Mouse (Mus musculus): ENCODE data around the gene Serac1. TPM values are rescaled to one million over a fixed set of nuclear protein-coding genes. Genes with fewer than 3 reads are reported as not detected.

Serac1 gene
- polyA plus RNA-seq, 1 experiment, result 25.2 TPM

DNA sequence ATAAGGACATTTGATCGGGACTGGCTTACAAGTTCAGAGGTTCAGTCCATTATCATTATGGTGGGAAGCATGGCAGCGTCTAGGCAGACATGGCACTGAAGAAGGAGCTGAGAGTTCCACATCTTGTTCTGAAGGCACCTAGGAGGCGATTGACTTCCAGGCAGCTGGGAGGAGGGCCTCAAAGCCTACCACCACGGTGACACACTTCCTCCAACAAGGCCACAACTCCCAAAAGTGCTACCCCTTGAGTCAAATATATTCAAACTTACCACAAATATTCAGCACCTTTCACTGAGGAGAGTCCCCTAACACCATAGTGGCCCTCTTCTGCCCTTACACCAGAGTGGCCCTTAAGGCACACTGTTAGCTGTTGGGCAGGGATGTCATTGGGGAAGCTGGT, 64.6 kb downstream of the Serac1 start:
- TF ChIP-seq POLR2A (IDR thresholded peaks at IDR 0.05; ENCODE audit: extremely low read depth, insufficient read depth, low read length), result no peak
- TF ChIP-seq CTCF (IDR thresholded peaks at IDR 0.05; ENCODE audit: extremely low read depth, insufficient read depth, low read length), result no peak
- no peak overlapping the region for H3K27ac ChIP-seq (ENCODE audit: insufficient read depth, low read length)
- H3K4me3 ChIP-seq (ENCODE audit: insufficient read depth, low read length), result no peak overlapping the region
- H3K4me1 ChIP-seq (ENCODE audit: control insufficient read depth, insufficient read depth, low read length), result peaks cover 6% of the 10 kb centered on the region

GRCm38 (mm10) chr17:6013079-6013478, 66.5 kb downstream of the Serac1 start:
- TF ChIP-seq CTCF (IDR thresholded peaks at IDR 0.05; ENCODE audit: extremely low read depth, insufficient read depth, low read length), result no peak
- TF ChIP-seq POLR2A (IDR thresholded peaks at IDR 0.05; ENCODE audit: extremely low read depth, insufficient read depth, low read length), result no peak
- Histone ChIP-seq H3K4me3 (ENCODE audit: insufficient read depth, low read length) (no peak overlapping the region), H3K4me1 (ENCODE audit: control insufficient read depth, insufficient read depth, low read length) (peaks cover 6% of the 10 kb centered on the region), H3K27ac (ENCODE audit: insufficient read depth, low read length) (no peak overlapping the region)

GRCm38 (mm10) chr17:6009606-6010005, 69.9 kb downstream of the Serac1 start:
- no peak overlapping the region for H3K27ac ChIP-seq (ENCODE audit: insufficient read depth, low read length)
- H3K4me1 ChIP-seq (ENCODE audit: control insufficient read depth, insufficient read depth, low read length), result peaks cover 17% of the 10 kb centered on the region
- TF ChIP-seq POLR2A (IDR thresholded peaks at IDR 0.05; ENCODE audit: extremely low read depth, insufficient read depth, low read length) (no peak), CTCF (IDR thresholded peaks at IDR 0.05; ENCODE audit: extremely low read depth, insufficient read depth, low read length) (no peak)
- no peak overlapping the region for H3K4me3 ChIP-seq (ENCODE audit: insufficient read depth, low read length)

DNA sequence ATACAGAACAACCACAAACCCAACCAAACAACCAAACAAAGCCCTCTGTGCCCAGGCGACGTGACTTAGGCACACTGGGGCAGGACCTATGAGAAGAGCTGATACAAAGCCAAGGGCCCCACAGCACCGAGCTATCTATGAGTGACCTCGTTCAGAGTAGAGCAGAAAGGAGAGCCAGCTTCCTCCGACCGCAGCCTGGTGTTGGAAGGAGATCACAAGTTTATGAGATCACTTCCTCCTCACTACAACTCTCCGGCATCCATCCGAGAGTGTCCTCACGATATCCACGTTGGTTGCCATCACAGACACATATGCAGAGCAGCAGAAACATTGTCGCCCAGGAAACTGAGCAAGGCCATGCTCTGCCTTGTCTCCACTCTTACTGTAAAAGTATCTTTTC, 71.0 kb downstream of the Serac1 start:
- Histone ChIP-seq H3K4me1 (ENCODE audit: control insufficient read depth, insufficient read depth, low read length) (peaks cover 11% of the 10 kb centered on the region), H3K27ac (ENCODE audit: insufficient read depth, low read length) (no peak overlapping the region), H3K4me3 (ENCODE audit: insufficient read depth, low read length) (no peak overlapping the region)
- TF ChIP-seq POLR2A (IDR thresholded peaks at IDR 0.05; ENCODE audit: extremely low read depth, insufficient read depth, low read length), result no peak

DNA sequence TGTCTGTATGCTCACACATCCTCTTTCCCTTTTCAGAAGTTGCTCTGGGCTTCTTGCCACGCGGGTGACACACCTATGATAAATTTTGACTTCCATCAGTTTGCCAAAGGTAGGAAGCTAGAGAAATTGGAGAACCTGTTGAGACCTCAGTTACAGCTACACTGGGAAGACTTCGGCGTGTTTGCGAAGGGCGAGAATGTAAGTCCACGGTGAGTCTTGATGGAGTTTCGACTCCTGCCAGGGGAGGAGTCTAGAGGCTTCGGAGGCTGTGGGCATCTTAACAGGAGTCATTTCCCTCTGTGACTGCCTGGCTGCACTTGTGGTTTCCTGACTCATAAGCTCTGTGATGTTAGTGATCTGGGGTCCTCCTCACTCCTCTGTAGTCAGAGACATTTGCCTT, 71.6 kb downstream of the Serac1 start:
- Histone ChIP-seq H3K4me3 (ENCODE audit: insufficient read depth, low read length) (no peak overlapping the region), H3K27ac (ENCODE audit: insufficient read depth, low read length) (no peak overlapping the region), H3K4me1 (ENCODE audit: control insufficient read depth, insufficient read depth, low read length) (peaks cover 11% of the 10 kb centered on the region)
- TF ChIP-seq CTCF (IDR thresholded peaks at IDR 0.05; ENCODE audit: extremely low read depth, insufficient read depth, low read length) (no peak), POLR2A (IDR thresholded peaks at IDR 0.05; ENCODE audit: extremely low read depth, insufficient read depth, low read length) (no peak)

DNA sequence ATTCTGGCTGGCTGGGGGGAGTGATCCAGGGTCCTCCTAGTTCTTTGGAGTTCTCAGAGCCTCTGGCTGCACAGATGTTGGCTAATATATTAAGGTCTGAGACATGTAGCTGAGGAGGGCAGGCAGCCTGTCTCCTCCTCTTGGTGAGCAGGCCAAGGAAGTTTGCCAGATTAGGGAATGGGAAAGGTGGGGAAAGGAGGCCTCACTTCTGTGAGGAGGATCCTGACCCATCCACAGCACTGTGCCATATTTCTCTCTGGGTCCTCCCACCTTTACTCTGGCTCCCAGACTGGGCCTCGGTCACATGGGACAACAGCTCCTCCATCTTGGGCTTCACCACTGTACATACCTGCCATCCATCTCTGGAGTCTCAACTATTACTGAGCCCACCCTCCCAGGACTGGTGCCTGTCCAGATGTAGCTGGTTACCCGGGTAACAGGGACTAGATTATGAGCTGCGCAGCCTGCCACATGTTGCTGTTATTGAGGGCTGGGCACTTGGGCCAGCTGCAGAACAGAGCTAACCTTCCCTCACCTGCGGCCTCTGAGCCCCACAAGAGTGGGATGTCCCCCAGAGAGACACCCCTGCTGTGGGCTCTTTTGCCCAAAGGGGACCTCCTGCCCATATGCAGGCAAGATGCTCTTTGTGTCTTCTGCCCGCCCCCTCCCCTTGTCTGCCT, 72.3 kb downstream of the Serac1 start:
- TF ChIP-seq CTCF (IDR thresholded peaks at IDR 0.05; ENCODE audit: extremely low read depth, insufficient read depth, low read length) (no peak), POLR2A (IDR thresholded peaks at IDR 0.05; ENCODE audit: extremely low read depth, insufficient read depth, low read length) (no peak)
- H3K27ac ChIP-seq (ENCODE audit: insufficient read depth, low read length), result no peak overlapping the region
- peaks cover 11% of the 10 kb centered on the region for H3K4me1 ChIP-seq (ENCODE audit: control insufficient read depth, insufficient read depth, low read length)
- H3K4me3 ChIP-seq (ENCODE audit: insufficient read depth, low read length), result no peak overlapping the region

DNA sequence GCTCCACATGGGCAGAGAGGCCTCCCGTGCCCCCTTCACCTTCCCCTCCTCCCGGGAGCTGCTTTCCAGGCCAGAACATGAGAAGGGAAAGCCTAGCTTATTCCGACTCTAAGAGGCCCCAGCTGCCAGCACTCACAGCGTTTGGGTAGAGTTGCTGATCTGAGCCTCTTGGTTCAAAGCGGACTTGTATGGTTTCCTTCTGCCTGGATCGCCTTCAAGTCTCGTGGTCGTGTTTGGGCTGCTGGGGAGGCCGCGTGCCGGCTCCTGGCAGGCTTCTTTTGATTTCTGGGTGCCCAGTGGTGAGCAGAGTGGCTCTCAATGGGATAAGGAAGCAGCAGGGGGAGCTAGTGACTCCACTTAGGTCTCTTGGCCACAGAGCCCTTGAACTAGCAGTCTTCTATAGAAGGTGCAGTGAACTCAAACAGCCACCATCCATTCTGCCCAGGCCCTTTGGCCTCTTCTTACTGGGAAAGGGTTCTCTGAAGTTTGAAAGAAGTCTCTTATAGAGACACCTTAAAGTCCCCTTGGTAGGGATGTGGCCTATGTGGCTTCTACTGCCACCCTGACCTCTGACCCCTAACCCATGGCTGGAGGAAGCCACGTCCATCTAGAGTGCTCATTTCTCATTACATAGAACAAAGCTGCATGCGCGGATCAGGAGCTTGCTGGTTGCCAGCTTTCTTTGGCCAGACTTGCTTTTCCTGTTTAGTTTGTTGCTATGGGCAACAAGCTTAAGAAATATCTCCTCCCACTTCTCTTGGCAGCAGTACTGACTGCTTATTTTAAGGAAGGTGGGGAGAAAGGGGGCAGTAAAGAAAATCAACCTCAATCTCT, 73.7 kb downstream of the Serac1 start:
- Histone ChIP-seq H3K27ac (ENCODE audit: insufficient read depth, low read length) (peak overlapping the region; percentile 81), H3K4me1 (ENCODE audit: control insufficient read depth, insufficient read depth, low read length) (peaks cover 14% of the 10 kb centered on the region), H3K4me3 (ENCODE audit: insufficient read depth, low read length) (no peak overlapping the region)
- TF ChIP-seq CTCF (IDR thresholded peaks at IDR 0.05; ENCODE audit: extremely low read depth, insufficient read depth, low read length) (peak; percentile 18; the same call in 1 of the 2 replicates), POLR2A (IDR thresholded peaks at IDR 0.05; ENCODE audit: extremely low read depth, insufficient read depth, low read length) (no peak)

- Histone ChIP-seq H3K4me1 (ENCODE audit: control insufficient read depth, insufficient read depth, low read length) (peaks cover 16% of the 10 kb centered on the region), H3K4me3 (ENCODE audit: insufficient read depth, low read length) (no peak overlapping the region), H3K27ac (ENCODE audit: insufficient read depth, low read length) (peak overlapping the region; percentile 81)
- peak; percentile 43; the same call in 1 of the 2 replicates for TF ChIP-seq POLR2A (IDR thresholded peaks at IDR 0.05; ENCODE audit: extremely low read depth, insufficient read depth, low read length)
- no peak for TF ChIP-seq CTCF (IDR thresholded peaks at IDR 0.05; ENCODE audit: extremely low read depth, insufficient read depth, low read length)
These were observed 74.3 kb downstream of the Serac1 start for GRCm38 (mm10) chr17:6005246-6005637.

DNA sequence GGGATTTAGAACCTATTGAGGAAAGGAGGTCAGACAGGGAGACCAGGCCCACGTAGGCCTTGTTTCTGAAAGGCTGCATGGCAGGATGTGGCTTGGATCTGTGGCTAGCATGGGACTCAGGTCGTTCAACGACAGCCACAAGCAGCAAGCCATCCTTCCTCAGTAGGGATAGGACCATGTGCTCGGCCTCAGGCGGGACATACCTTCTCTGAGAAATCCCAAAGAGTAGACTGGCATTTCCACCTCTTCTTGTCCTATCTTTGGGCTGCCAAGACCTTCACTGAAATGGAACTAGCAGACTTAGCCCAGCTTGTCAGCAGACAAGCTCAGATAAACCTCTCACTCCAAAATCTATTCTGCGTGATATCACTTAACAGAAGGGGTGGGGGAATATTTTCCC, 75.9 kb downstream of the Serac1 start:
- TF ChIP-seq POLR2A (IDR thresholded peaks at IDR 0.05; ENCODE audit: extremely low read depth, insufficient read depth, low read length) (no peak), CTCF (IDR thresholded peaks at IDR 0.05; ENCODE audit: extremely low read depth, insufficient read depth, low read length) (no peak)
- Histone ChIP-seq H3K4me1 (ENCODE audit: control insufficient read depth, insufficient read depth, low read length) (peaks cover 16% of the 10 kb centered on the region), H3K4me3 (ENCODE audit: insufficient read depth, low read length) (no peak overlapping the region), H3K27ac (ENCODE audit: insufficient read depth, low read length) (no peak overlapping the region)

GRCm38 (mm10) chr17:6002563-6002962, 77.0 kb downstream of the Serac1 start:
- Histone ChIP-seq H3K4me3 (ENCODE audit: insufficient read depth, low read length) (no peak overlapping the region), H3K4me1 (ENCODE audit: control insufficient read depth, insufficient read depth, low read length) (peaks cover 14% of the 10 kb centered on the region), H3K27ac (ENCODE audit: insufficient read depth, low read length) (peak overlapping the region; percentile 56; the same call in 1 of the 2 replicates)
- no peak for TF ChIP-seq POLR2A (IDR thresholded peaks at IDR 0.05; ENCODE audit: extremely low read depth, insufficient read depth, low read length)
- no peak for TF ChIP-seq CTCF (IDR thresholded peaks at IDR 0.05; ENCODE audit: extremely low read depth, insufficient read depth, low read length)
